In genomic region chr8:102538068-102538467, GRCm38 (mm10) we compare ENCODE assay signal across 22 mouse cellular contexts.
A peak's percentile ranks its signal among the peaks of the same experiment; 100 is the strongest.
DNase-seq lines count a peak whose midpoint lies in the region; ATAC-seq and TF ChIP-seq lines count a peak whose summit lies in the region.
"Had no signal": no experiment of that assay in that cellular context is flagged by ENCODE, and none has a peak within 500 bp of the region (broad histone marks: within the 10 kb centered on the region; RNA-seq: fewer than 3 reads in every experiment).

No protein-coding gene starts in this region.

- 21% methylated on average over 3 of the region's 3 CpGs for whole genome bisulfite sequencing in forebrain, embryonic 15.5 days
- WGBS in forebrain, embryonic 10.5 days, result 70% methylated on average over 3 of the region's 3 CpGs
- WGBS in lung, embryonic 15.5 days, result 13% methylated on average over 3 of the region's 3 CpGs
- WGBS in midbrain, postnatal 0 days, result 49% methylated on average over 3 of the region's 3 CpGs
- 54% methylated on average over 3 of the region's 3 CpGs for WGBS in midbrain, embryonic 14.5 days
- WGBS in kidney, adult 2 months, result 72% methylated on average over 3 of the region's 3 CpGs

- no peaks in the 10 kb centered on the region for H3K36me3 ChIP-seq in forebrain, embryonic 15.5 days
- H3K36me3 ChIP-seq in forebrain, embryonic 10.5 days (replicated peaks), result no peaks in the 10 kb centered on the region
- no peaks in the 10 kb centered on the region for H3K36me3 ChIP-seq in lung, embryonic 15.5 days
- H3K36me3 ChIP-seq in midbrain, postnatal 0 days (ENCODE audit: insufficient read depth, low read length), result no peaks in the 10 kb centered on the region
- H3K36me3 ChIP-seq in midbrain, embryonic 14.5 days (ENCODE audit: control insufficient read depth, insufficient read depth, low read length), result no peaks in the 10 kb centered on the region
- no peaks in the 10 kb centered on the region for H3K36me3 ChIP-seq in kidney, adult 2 months (ENCODE audit: control insufficient read depth, insufficient read depth, low read length)
- H3K36me3 ChIP-seq: embryonic facial prominence, embryonic 15.5 days; heart, embryonic 12.5 days; hindbrain, embryonic 10.5 days had no signal

- DNase-seq in forebrain, embryonic 10.5 days (ENCODE audit: extremely low spot score, low spot score), result no peak
- no peak for DNase-seq in lung, postnatal 14 days
- DNase-seq in midbrain, postnatal 0 days (ENCODE audit: low spot score), result peak; percentile 9
- no peak for DNase-seq in midbrain, embryonic 14.5 days
- DNase-seq in kidney, adult 2 months, result no peak
- DNase-seq: adrenal gland, adult 2 months; adrenal gland, postnatal 25 days; cerebellum, adult 11 months; cerebellum, adult 8-10 months; cerebellum, postnatal 14 days; embryo, embryonic 11 days; gastrocnemius, adult 2 months; gastrocnemius, postnatal 25 days had no signal

- TF ChIP-seq POLR2A in kidney, adult 2 months (IDR thresholded peaks at IDR 0.05; ENCODE audit: low read depth, low read length), result no peak

- H3K27me3 ChIP-seq in forebrain, embryonic 15.5 days, result no peaks in the 10 kb centered on the region
- H3K27me3 ChIP-seq in forebrain, embryonic 10.5 days (ENCODE audit: poor library complexity, severe bottlenecking), result no peaks in the 10 kb centered on the region
- peaks cover 10% of the 10 kb centered on the region; the same call in 1 of the 2 replicates for H3K27me3 ChIP-seq in lung, embryonic 15.5 days
- H3K27me3 ChIP-seq in midbrain, postnatal 0 days (ENCODE audit: insufficient read depth, low read length), result no peaks in the 10 kb centered on the region
- no peaks in the 10 kb centered on the region for H3K27me3 ChIP-seq in midbrain, embryonic 14.5 days (ENCODE audit: control insufficient read depth, insufficient read depth, low read length)
- no peaks in the 10 kb centered on the region for H3K27me3 ChIP-seq in kidney, adult 2 months (replicated peaks; ENCODE audit: control insufficient read depth, insufficient read depth, low read length)
- H3K27me3 ChIP-seq: embryonic facial prominence, embryonic 15.5 days; heart, embryonic 12.5 days had no signal

- H3K4me2 ChIP-seq in forebrain, embryonic 15.5 days (replicated peaks), result no peak overlapping the region
- no peak overlapping the region for H3K4me2 ChIP-seq in lung, embryonic 15.5 days
- H3K4me2 ChIP-seq in midbrain, postnatal 0 days (ENCODE audit: low read depth, low read length, poor library complexity, severe bottlenecking), result no peak overlapping the region
- no peak overlapping the region for H3K4me2 ChIP-seq in midbrain, embryonic 14.5 days (ENCODE audit: low read length)
- H3K4me2 ChIP-seq: embryonic facial prominence, embryonic 15.5 days; heart, embryonic 12.5 days; hindbrain, embryonic 14.5 days had no signal

- no peaks in the 10 kb centered on the region for H3K9me3 ChIP-seq in forebrain, embryonic 15.5 days
- no peaks in the 10 kb centered on the region for H3K9me3 ChIP-seq in forebrain, embryonic 10.5 days
- no peaks in the 10 kb centered on the region for H3K9me3 ChIP-seq in lung, embryonic 15.5 days
- no peaks in the 10 kb centered on the region for H3K9me3 ChIP-seq in midbrain, postnatal 0 days (ENCODE audit: low read length)
- H3K9me3 ChIP-seq in midbrain, embryonic 14.5 days (ENCODE audit: control insufficient read depth, low read length), result no peaks in the 10 kb centered on the region
- H3K9me3 ChIP-seq: embryonic facial prominence, embryonic 15.5 days; heart, embryonic 12.5 days; hindbrain, embryonic 10.5 days had no signal

- TF ChIP-seq CTCF in midbrain, postnatal 0 days (IDR thresholded peaks at IDR 0.05), result no peak
- no peak for TF ChIP-seq CTCF in kidney, adult 2 months (conservative IDR thresholded peaks at IDR 0.05; ENCODE audit: insufficient read depth, insufficient read length, low read depth, low read length)

- H3K4me3 ChIP-seq in forebrain, embryonic 15.5 days, result no peak overlapping the region
- no peak overlapping the region for H3K4me3 ChIP-seq in forebrain, embryonic 10.5 days
- no peak overlapping the region for H3K4me3 ChIP-seq in lung, embryonic 15.5 days
- H3K4me3 ChIP-seq in midbrain, postnatal 0 days (ENCODE audit: low read depth, low read length), result no peak overlapping the region
- H3K4me3 ChIP-seq in midbrain, embryonic 14.5 days (replicated peaks; ENCODE audit: low read depth, low read length), result no peak overlapping the region
- no peak overlapping the region for H3K4me3 ChIP-seq in kidney, adult 2 months (ENCODE audit: insufficient read depth, low read depth, low read length)
- H3K4me3 ChIP-seq: embryonic facial prominence, embryonic 15.5 days; erythroblast, embryonic 14.5 days; gastrocnemius, adult 2 months; heart, embryonic 12.5 days; hindbrain, embryonic 10.5 days had no signal

- 0 out of 2 replicates have a peak, but pooled peaks have one; percentile 46 for ATAC-seq in forebrain, embryonic 15.5 days (replicated peaks)
- peak; percentile 91 for ATAC-seq in lung, embryonic 15.5 days (ENCODE audit: borderline replicate concordance, extremely low read depth, low FRiP score, low TSS enrichment)
- ATAC-seq in midbrain, postnatal 0 days (ENCODE audit: low FRiP score), result no peak
- ATAC-seq in midbrain, embryonic 14.5 days (ENCODE audit: low FRiP score, low TSS enrichment), result no peak
- ATAC-seq: activated CD4-positive, CD25-positive, alpha-beta regulatory T cell, adult 4 months; Patski had no signal

- no peak overlapping the region for H3K27ac ChIP-seq in forebrain, embryonic 15.5 days (replicated peaks)
- no peak overlapping the region for H3K27ac ChIP-seq in forebrain, embryonic 10.5 days
- H3K27ac ChIP-seq in lung, embryonic 15.5 days, result no peak overlapping the region
- no peak overlapping the region for H3K27ac ChIP-seq in midbrain, postnatal 0 days (ENCODE audit: low read depth, low read length)
- H3K27ac ChIP-seq in midbrain, embryonic 14.5 days (replicated peaks; ENCODE audit: low read depth, low read length), result no peak overlapping the region
- no peak overlapping the region for H3K27ac ChIP-seq in kidney, adult 2 months (ENCODE audit: insufficient read depth, low read depth, low read length)
- H3K27ac ChIP-seq: embryonic facial prominence, embryonic 15.5 days; gastrocnemius, adult 2 months; hindbrain, embryonic 10.5 days; hindbrain, embryonic 14.5 days had no signal

- peaks cover 10% of the 10 kb centered on the region; the same call in 1 of the 2 replicates for H3K4me1 ChIP-seq in forebrain, embryonic 15.5 days
- 0 out of 2 replicates have a peak, but pooled peaks cover 4% of the 10 kb centered on the region for H3K4me1 ChIP-seq in forebrain, embryonic 10.5 days
- peaks cover 6% of the 10 kb centered on the region; the same call in 1 of the 2 replicates for H3K4me1 ChIP-seq in lung, embryonic 15.5 days
- no peaks in the 10 kb centered on the region for H3K4me1 ChIP-seq in midbrain, postnatal 0 days (ENCODE audit: insufficient read depth, low read length)
- no peaks in the 10 kb centered on the region for H3K4me1 ChIP-seq in midbrain, embryonic 14.5 days (ENCODE audit: control insufficient read depth, insufficient read depth, low read length)
- no peaks in the 10 kb centered on the region for H3K4me1 ChIP-seq in kidney, adult 2 months (ENCODE audit: control insufficient read depth, insufficient read depth, low read length)
- H3K4me1 ChIP-seq: embryonic facial prominence, embryonic 15.5 days; hindbrain, embryonic 10.5 days had no signal

- H3K9ac ChIP-seq in forebrain, embryonic 15.5 days (replicated peaks), result no peak overlapping the region
- no peak overlapping the region for H3K9ac ChIP-seq in lung, embryonic 15.5 days
- no peak overlapping the region for H3K9ac ChIP-seq in midbrain, postnatal 0 days (replicated peaks; ENCODE audit: low read length, poor library complexity, severe bottlenecking)
- H3K9ac ChIP-seq in midbrain, embryonic 14.5 days (replicated peaks; ENCODE audit: low read length), result no peak overlapping the region
- H3K9ac ChIP-seq: embryonic facial prominence, embryonic 15.5 days; heart, embryonic 12.5 days; hindbrain, embryonic 14.5 days had no signal

Comparison
In these comparisons a context has a peak if more than half of its experiments do, and no peak if none do; other contexts are left out.
1. ATAC-seq: peak in forebrain, embryonic 15.5 days (single experiment) and lung, embryonic 15.5 days (single experiment); none in midbrain, postnatal 0 days (single experiment) and midbrain, embryonic 14.5 days (single experiment).